Mouse (Mus musculus): ENCODE results near the gene Pkd1l3.

- TF ChIP-seq EP300 (IDR thresholded peaks at IDR 0.05; ENCODE audit: low read depth in 1 of 2, low read length in 2 of 2), result no peak
- no peak for TF ChIP-seq CTCF (IDR thresholded peaks at IDR 0.05 in 2 of 3, conservative IDR thresholded peaks at IDR 0.05 in 1 of 3; ENCODE audit: control insufficient read depth in 1 of 3, insufficient read depth in 1 of 3, low read depth in 2 of 3, low read length in 3 of 3, poor library complexity in 1 of 3, severe bottlenecking in 1 of 3)
- no peak for TF ChIP-seq POLR2AphosphoS5 (IDR thresholded peaks at IDR 0.05; ENCODE audit: borderline replicate concordance, low read depth, low read length)
- no peak for TF ChIP-seq USF1 (IDR thresholded peaks at IDR 0.05; ENCODE audit: low read depth, low read length)
- no peak for TF ChIP-seq ZC3H11A (IDR thresholded peaks at IDR 0.05; ENCODE audit: low read depth, low read length)
- TF ChIP-seq MAX (IDR thresholded peaks at IDR 0.05; ENCODE audit: low read length), result no peak
- no peak for TF ChIP-seq POLR2A (IDR thresholded peaks at IDR 0.05; ENCODE audit: control insufficient read depth in 1 of 2, insufficient read depth in 1 of 2, low read depth in 1 of 2, low read length in 2 of 2, poor library complexity in 1 of 2)
- TF ChIP-seq MAZ (IDR thresholded peaks at IDR 0.05; ENCODE audit: low read depth, low read length), result no peak
- TF ChIP-seq TCF12 (IDR thresholded peaks at IDR 0.05; ENCODE audit: low read depth, low read length), result no peak
- TF ChIP-seq ETS1 (IDR thresholded peaks at IDR 0.05; ENCODE audit: low read depth, low read length), result no peak
Observed at GRCm38 (mm10) chr8:109628638-109629037, 14.3 kb downstream of the Pkd1l3 start.
